Comparison of ENCODE assay signal across 9 mouse cellular contexts in the genomic region with DNA sequence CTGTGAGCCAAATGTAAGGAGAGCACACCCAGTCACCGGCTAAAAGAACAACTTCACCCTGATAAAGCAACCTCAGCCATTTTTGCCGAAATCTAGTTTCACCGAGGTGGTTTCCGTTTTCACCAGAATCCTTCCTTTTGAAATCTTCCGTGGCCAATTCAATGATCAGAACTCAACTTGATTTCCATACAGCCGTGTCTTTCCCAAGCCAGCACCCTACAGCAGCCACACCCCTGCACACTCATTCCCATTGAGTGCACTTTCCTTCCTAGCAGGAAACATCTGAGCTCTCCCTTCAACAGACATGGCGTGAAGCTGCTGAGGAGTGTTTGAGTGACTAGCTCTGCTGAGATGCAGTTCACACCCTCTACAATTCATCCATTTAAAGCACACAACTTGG. TPM values are rescaled to one million over a fixed set of nuclear protein-coding genes. Genes with fewer than 3 reads are reported as not detected.
DNase-seq lines count a peak whose midpoint lies in the region; ATAC-seq and TF ChIP-seq lines count a peak whose summit lies in the region.
"Had no signal": no experiment of that assay in that cellular context is flagged by ENCODE, and none has a peak within 500 bp of the region (broad histone marks: within the 10 kb centered on the region; RNA-seq: fewer than 3 reads in every experiment).

No protein-coding gene starts in this region.

- no peaks in the 10 kb centered on the region for H3K4me1 ChIP-seq in intestine, embryonic 15.5 days (replicated peaks)
- H3K4me1 ChIP-seq in intestine, postnatal 0 days (replicated peaks; ENCODE audit: control insufficient read depth, insufficient read depth, low read length), result no peaks in the 10 kb centered on the region
- H3K4me1 ChIP-seq in liver, embryonic 14.5 days (replicated peaks; ENCODE audit: control insufficient read depth in 2 of 2, insufficient read depth in 2 of 2, low read length in 1 of 2), result peaks cover 0 to 2% of the 10 kb centered on the region in 2 experiments; a peak in 1 of 4 replicates

- H3K4me2 ChIP-seq in intestine, embryonic 15.5 days (replicated peaks), result no peak overlapping the region
- no peak overlapping the region for H3K4me2 ChIP-seq in intestine, postnatal 0 days (replicated peaks; ENCODE audit: low read depth)
- H3K4me2 ChIP-seq in liver, embryonic 14.5 days (ENCODE audit: low read depth), result peak overlapping the region; percentile 32; the same call in 1 of the 2 replicates

- H3K27me3 ChIP-seq in intestine, embryonic 15.5 days (replicated peaks), result no peaks in the 10 kb centered on the region
- H3K27me3 ChIP-seq in intestine, postnatal 0 days (replicated peaks; ENCODE audit: control insufficient read depth, insufficient read depth, low read length), result no peaks in the 10 kb centered on the region
- no peaks in the 10 kb centered on the region for H3K27me3 ChIP-seq in liver, embryonic 14.5 days (ENCODE audit: control insufficient read depth, insufficient read depth, low read length)

- no peak overlapping the region for H3K9ac ChIP-seq in intestine, embryonic 15.5 days
- no peak overlapping the region for H3K9ac ChIP-seq in intestine, postnatal 0 days (ENCODE audit: low read depth, low read length)
- H3K9ac ChIP-seq in liver, embryonic 14.5 days (replicated peaks), result no peak overlapping the region

- 0 out of 2 replicates have a peak overlapping the region, but pooled peaks have one; percentile 1 for H3K27ac ChIP-seq in intestine, embryonic 15.5 days
- H3K27ac ChIP-seq in intestine, postnatal 0 days (ENCODE audit: low read depth, low read length), result no peak overlapping the region
- no peak overlapping the region for H3K27ac ChIP-seq in liver, embryonic 14.5 days

- no peak for TF ChIP-seq EP300 in liver, embryonic 14.5 days (IDR thresholded peaks at IDR 0.05; ENCODE audit: low read depth)

- ATAC-seq in intestine, embryonic 15.5 days, result no peak
- ATAC-seq in intestine, postnatal 0 days, result no peak
- ATAC-seq in liver, embryonic 14.5 days (ENCODE audit: insufficient read depth), result no peak

- H3K36me3 ChIP-seq in intestine, embryonic 15.5 days, result no peaks in the 10 kb centered on the region
- H3K36me3 ChIP-seq in intestine, postnatal 0 days (ENCODE audit: control insufficient read depth, insufficient read depth), result no peaks in the 10 kb centered on the region
- no peaks in the 10 kb centered on the region for H3K36me3 ChIP-seq in liver, embryonic 14.5 days (replicated peaks; ENCODE audit: control insufficient read depth, insufficient read depth, low read depth)

- no peaks in the 10 kb centered on the region for H3K9me3 ChIP-seq in intestine, embryonic 15.5 days
- H3K9me3 ChIP-seq in intestine, postnatal 0 days (ENCODE audit: control insufficient read depth), result no peaks in the 10 kb centered on the region
- no peaks in the 10 kb centered on the region for H3K9me3 ChIP-seq in liver, embryonic 14.5 days (ENCODE audit: control insufficient read depth, low read length)

- 76% methylated on average over 7 of the region's 7 CpGs for WGBS in intestine, embryonic 15.5 days
- 69% methylated on average over 7 of the region's 7 CpGs for WGBS in intestine, postnatal 0 days
- 37% methylated on average over 7 of the region's 7 CpGs for WGBS in liver, embryonic 14.5 days (ENCODE audit: insufficient replicate concordance)

- DNase-seq in 416B (ENCODE audit: low read depth) (peak; percentile 63), R1 (ENCODE audit: low read depth, low spot score) (peak; percentile 34), MN1 (ENCODE audit: low spot score) (no peak)
- no peak for DNase-seq in liver, embryonic 14.5 days (ENCODE audit: low read depth in 3 of 3, low spot score in 3 of 3)
- no peak for DNase-seq in urinary bladder, adult 18-20 months (ENCODE audit: low spot score in 2 of 2)
- DNase-seq in gastrocnemius, postnatal 25 days, result no peak
- DNase-seq: cerebellum, adult 18-20 months had no signal

- no peak for TF ChIP-seq CTCF in intestine, postnatal 0 days (IDR thresholded peaks at IDR 0.05; ENCODE audit: low read depth)
- TF ChIP-seq CTCF in liver, embryonic 14.5 days (IDR thresholded peaks at IDR 0.05; ENCODE audit: low read depth), result no peak

- no peak overlapping the region for H3K4me3 ChIP-seq in intestine, embryonic 15.5 days (replicated peaks)
- no peak overlapping the region for H3K4me3 ChIP-seq in intestine, postnatal 0 days (ENCODE audit: low read depth, low read length)
- no peak overlapping the region for H3K4me3 ChIP-seq in liver, embryonic 14.5 days (ENCODE audit: insufficient read depth in 1 of 2, low read depth in 2 of 2, low read length in 2 of 2)

RNA-seq across cellular contexts. Expression of a gene that starts 9.8 kb away (rescaled TPM):
- polyA plus RNA-seq in intestine, embryonic 15.5 days (2015; fragmentation: Nextera tagmentation; extraction: Ambion mirVana), result 2.5 and 2.9 TPM in 2 replicates
- 2.7 and 3.8 TPM in 2 replicates for polyA plus RNA-seq in intestine, postnatal 0 days (2015; fragmentation: Nextera tagmentation; extraction: Ambion mirVana)
- polyA plus RNA-seq in liver, embryonic 14.5 days (2012; rRNA removed), result 0.74 and 1.3 TPM in 2 replicates
- 0.43 and 0.57 TPM in 2 replicates for polyA plus RNA-seq in liver, embryonic 14.5 days (2014; fragmentation: Nextera tagmentation; extraction: Ambion mirVana)
- 10 to 100 TPM; 19.1 to 19.6 TPM for total RNA-seq in gastrocnemius, postnatal 25 days (2021)

RNA-seq across cellular contexts. Expression of a gene that starts 52.3 kb away (rescaled TPM):
- 37.1 and 42.3 TPM in 2 replicates for polyA plus RNA-seq in intestine, embryonic 15.5 days (2015; fragmentation: Nextera tagmentation; extraction: Ambion mirVana)
- 27.6 and 37.7 TPM in 2 replicates for polyA plus RNA-seq in intestine, postnatal 0 days (2015; fragmentation: Nextera tagmentation; extraction: Ambion mirVana)
- polyA plus RNA-seq in liver, embryonic 14.5 days (2012; rRNA removed), result 4.5 and 5.4 TPM in 2 replicates
- polyA plus RNA-seq in liver, embryonic 14.5 days (2014; fragmentation: Nextera tagmentation; extraction: Ambion mirVana), result 3.9 and 7.2 TPM in 2 replicates
- 100 to 1,000 TPM; 149 to 190 TPM for total RNA-seq in gastrocnemius, postnatal 25 days (2021)

Comparison
In these comparisons a context has a peak if more than half of its experiments do, and no peak if none do; other contexts are left out.
1. DNase-seq: peak in 416B (single experiment) and R1 (single experiment); none in liver, embryonic 14.5 days (0 of 3), urinary bladder, adult 18-20 months (0 of 2), MN1 (single experiment) and gastrocnemius, postnatal 25 days (single experiment).